Mouse (Mus musculus) heart, embryonic 13.5 days (tissue): ENCODE data around the gene C1qtnf6. TPM values are rescaled to one million over a fixed set of nuclear protein-coding genes. Genes with fewer than 3 reads are reported as not detected.

Source experiments
- ATAC-seq: fragments of 200-750 bp; cut with Nextera tagmentation; 2 replicates; pipeline ENCODE4 v1.8.0; 2017; ENCODE audit warnings: moderate TSS enrichment; ENCODE audit not compliant: insufficient number of reproducible peaks, low FRiP score, low TSS enrichment; ENCODE audit errors: extremely low read depth
- H3K27ac ChIP-seq: fragments of 300-500 bp; sonication (generic); replicated peaks from 2 replicates; pipeline ENCODE4 v1.5.1; 2015; ENCODE audit warnings: moderate library complexity, mild to moderate bottlenecking, inconsistent platforms
- H3K27me3 ChIP-seq: fragments of 300-500 bp; sonication (generic); replicated peaks from 2 replicates; pipeline ENCODE4 v1.6.1; 2015; ENCODE audit warnings: mild to moderate bottlenecking, inconsistent platforms
- H3K36me3 ChIP-seq: fragments of 300-500 bp; sonication (generic); 2 replicates; pipeline ENCODE4 v1.6.1; 2015; ENCODE audit warnings: mild to moderate bottlenecking, inconsistent platforms
- H3K4me1 ChIP-seq: fragments of 300-500 bp; sonication (generic); 2 replicates; pipeline ENCODE4 v1.6.1; 2015; ENCODE audit warnings: inconsistent platforms
- H3K4me2 ChIP-seq: fragments of 300-500 bp; sonication (generic); 2 replicates; pipeline ENCODE4 v1.6.1; 2015; ENCODE audit warnings: inconsistent platforms, mild to moderate bottlenecking, moderate library complexity
- H3K4me3 ChIP-seq: fragments of 300-500 bp; sonication (generic); 2 replicates; pipeline ENCODE4 v1.5.1; 2015; ENCODE audit warnings: moderate library complexity, mild to moderate bottlenecking, inconsistent platforms
- H3K9ac ChIP-seq: fragments of 300-500 bp; sonication (generic); 2 replicates; pipeline ENCODE4 v1.6.1; 2015; ENCODE audit warnings: inconsistent platforms, mild to moderate bottlenecking, moderate library complexity
- H3K9me3 ChIP-seq: fragments of 300-500 bp; sonication (generic); 2 replicates; pipeline ENCODE4 v1.6.1; 2016; ENCODE audit warnings: inconsistent platforms
- WGBS: fragments of 180-500 bp; shearing (Covaris S2); methylation state at CpG from one replicate; pipeline ENCODE4 v1.1.7; 2015; ENCODE audit warnings: mixed read lengths; 5-methylcytosine and 5-hydroxymethylcytosine counted together
- polyA plus RNA-seq: library from polyadenylated mRNA; unstranded; fragments of >200 nt; fragmentation: Nextera tagmentation; extraction: Ambion mirVana; gene quantifications from 2 replicates; pipeline ENCODE4 v1.2.1, GENCODE M21; 2015

The C1qtnf6 gene
- polyA plus RNA-seq, 1 experiment from 2014 or later, result 31.8 TPM

DNA sequence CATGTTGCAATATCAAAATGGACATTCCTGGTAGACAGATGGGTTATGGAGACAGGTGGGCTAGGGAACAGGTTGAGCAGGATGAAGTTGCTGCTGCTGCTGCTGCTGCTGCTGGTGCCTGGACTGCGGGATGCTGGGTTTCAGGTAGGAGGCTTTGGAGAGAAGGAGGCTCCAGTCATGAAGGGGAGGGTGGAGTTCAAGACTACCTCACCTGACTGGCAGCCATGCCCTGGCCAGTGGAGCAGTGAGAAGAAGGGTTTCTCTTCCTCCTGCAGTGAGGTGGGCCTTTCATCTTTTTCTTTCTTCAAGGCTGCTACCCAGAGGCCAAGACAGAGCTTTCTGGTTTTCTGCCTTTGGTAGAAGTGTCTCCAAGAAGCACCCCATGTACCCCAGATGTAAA lies 54.3 kb downstream of the C1qtnf6 start:
- no peak overlapping the region for H3K9ac ChIP-seq
- WGBS, result 72% methylated on average over 1 of the region's 1 CpGs
- H3K4me3 ChIP-seq, result no peak overlapping the region
- H3K4me2 ChIP-seq, result no peak overlapping the region
- H3K9me3 ChIP-seq, result no peaks in the 10 kb centered on the region
- no peaks in the 10 kb centered on the region for H3K36me3 ChIP-seq
- no peak for ATAC-seq
- peaks cover 29% of the 10 kb centered on the region for H3K4me1 ChIP-seq
- peaks cover 10% of the 10 kb centered on the region for H3K27me3 ChIP-seq
- H3K27ac ChIP-seq, result no peak overlapping the region

DNA sequence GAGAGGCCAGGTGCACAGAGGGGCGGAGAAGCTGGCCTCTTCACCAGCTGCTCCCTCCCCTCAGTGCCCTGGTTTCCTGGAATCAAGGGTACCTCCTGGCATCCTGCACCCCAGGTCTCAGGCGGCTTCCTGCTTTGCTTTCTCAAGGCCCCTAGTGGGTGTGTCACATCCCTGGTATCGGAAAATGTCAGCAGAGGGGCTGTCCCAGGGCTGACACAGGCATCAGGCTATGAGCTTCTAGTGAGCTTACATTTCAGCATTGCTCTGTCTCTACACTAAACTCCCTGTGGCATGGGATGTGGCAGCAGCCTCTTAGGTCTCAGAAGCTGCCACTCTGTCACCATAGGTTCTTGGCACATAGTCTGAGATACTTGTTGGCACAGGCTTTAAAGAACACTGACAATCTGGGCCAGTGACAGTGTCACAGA lies 55.6 kb downstream of the C1qtnf6 start:
- H3K4me2 ChIP-seq, result no peak overlapping the region
- 0 out of 2 replicates have a peak overlapping the region, but pooled peaks have one; percentile 7 for H3K9ac ChIP-seq
- no peaks in the 10 kb centered on the region for H3K36me3 ChIP-seq
- H3K4me1 ChIP-seq, result peaks cover 34% of the 10 kb centered on the region
- WGBS, result 47% methylated on average over 3 of the region's 3 CpGs
- no peak overlapping the region for H3K4me3 ChIP-seq
- no peaks in the 10 kb centered on the region for H3K9me3 ChIP-seq
- ATAC-seq, result no peak
- H3K27me3 ChIP-seq, result peaks cover 9% of the 10 kb centered on the region
- H3K27ac ChIP-seq, result no peak overlapping the region

DNA sequence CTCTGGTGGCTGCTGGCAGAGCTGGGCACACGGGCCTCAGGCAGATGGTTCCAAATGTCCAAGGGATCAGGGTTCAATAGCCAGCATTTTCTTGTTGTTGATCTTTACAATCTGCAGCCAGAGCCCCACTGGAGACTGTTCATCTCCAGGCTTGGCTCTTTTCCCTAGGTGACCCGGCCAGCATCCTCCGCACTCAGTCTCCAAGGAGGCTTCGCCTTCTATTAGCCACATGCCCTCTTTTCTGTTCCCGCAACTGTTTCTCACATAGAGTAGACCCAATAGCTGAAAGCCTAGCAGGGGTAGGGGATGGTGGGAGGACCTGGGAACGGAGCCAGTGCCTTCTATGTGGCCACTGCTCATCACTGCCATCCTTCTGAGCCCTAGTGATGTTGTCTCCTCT lies 57.8 kb downstream of the C1qtnf6 start:
- no peak overlapping the region for H3K4me3 ChIP-seq
- H3K36me3 ChIP-seq, result no peaks in the 10 kb centered on the region
- no peak overlapping the region for H3K4me2 ChIP-seq
- peaks cover 38% of the 10 kb centered on the region for H3K4me1 ChIP-seq
- H3K9me3 ChIP-seq, result no peaks in the 10 kb centered on the region
- peaks cover 8% of the 10 kb centered on the region for H3K27me3 ChIP-seq
- H3K9ac ChIP-seq, result no peak overlapping the region
- WGBS, result 76% methylated on average over 6 of the region's 6 CpGs
- H3K27ac ChIP-seq, result no peak overlapping the region
- no peak for ATAC-seq

Other genes starting within 250 kb of the C1qtnf6 start
- gene Csf2rb2, start 225.7 kb downstream of the C1qtnf6 start, polyA plus RNA-seq, result 0.28 and 0.39 TPM in 2 replicates
- 0.94 and 1.3 TPM in 2 replicates for gene Csf2rb, start 205.7 kb downstream of the C1qtnf6 start, polyA plus RNA-seq
- gene Tex33, start 135.5 kb downstream of the C1qtnf6 start, polyA plus RNA-seq, result not detected in 2 replicates
- 12.2 and 14.2 TPM in 2 replicates for gene Tst, start 125.5 kb downstream of the C1qtnf6 start, polyA plus RNA-seq
- gene Mpst, start 125.0 kb downstream of the C1qtnf6 start, polyA plus RNA-seq, result 0.99 and 1.9 TPM in 2 replicates
- gene Kctd17, start 102.9 kb downstream of the C1qtnf6 start, polyA plus RNA-seq, result 22.5 and 23.0 TPM in 2 replicates
- gene Tmprss6, start 62.8 kb downstream of the C1qtnf6 start, polyA plus RNA-seq, result 0.37 and 0.45 TPM in 2 replicates
- 0.04 TPM in 1 of 2 replicates, not detected in the other for gene Il2rb, start 36.1 kb downstream of the C1qtnf6 start, polyA plus RNA-seq
- gene Sstr3, start 13.3 kb upstream of the C1qtnf6 start, polyA plus RNA-seq, result 0.09 TPM in 1 of 2 replicates, not detected in the other
- gene Rac2, start 41.4 kb upstream of the C1qtnf6 start, polyA plus RNA-seq, result 7.6 and 8.9 TPM in 2 replicates
- 5.0 and 5.2 TPM in 2 replicates for gene Cyth4, start 65.6 kb upstream of the C1qtnf6 start, polyA plus RNA-seq
- gene Elfn2, start 187.4 kb upstream of the C1qtnf6 start, polyA plus RNA-seq, result 0.03 TPM in 1 of 2 replicates, not detected in the other
- gene Mfng, start 242.1 kb upstream of the C1qtnf6 start, polyA plus RNA-seq, result 13.7 and 15.8 TPM in 2 replicates